Mouse (Mus musculus) gastrocnemius, postnatal 10 days (tissue): ENCODE measurements around the gene Eps8l3. TPM values are rescaled to one million over a fixed set of nuclear protein-coding genes. Genes with fewer than 3 reads are reported as not detected.

ENCODE experiments used
- DNase-seq: peaks from one replicate; pipeline ENCODE4 v3.0.0; 2021; ENCODE audit warnings: mixed read lengths
- long read RNA-seq, 2 experiments: library from polyadenylated mRNA; stranded (forward); transcript quantifications; one replicate each; pipeline ENCODE4 v2.0.0; 2021
- total RNA-seq, 2 experiments: library from RNA; stranded (reverse); gene quantifications; 2 replicates each; pipeline ENCODE4 v1.2.3; 2021

Gene Eps8l3
- not detected for total RNA-seq
- long read RNA-seq, experiment 1 = 0 reads
- long read RNA-seq, experiment 2 = 0 reads

GRCm38 (mm10) chr3:107877005-107877404 is at the start of gene Eps8l3:
Gene Eps8l3 (plus strand): TSS chr3:107877229.
- DNase-seq = no peak

DNA sequence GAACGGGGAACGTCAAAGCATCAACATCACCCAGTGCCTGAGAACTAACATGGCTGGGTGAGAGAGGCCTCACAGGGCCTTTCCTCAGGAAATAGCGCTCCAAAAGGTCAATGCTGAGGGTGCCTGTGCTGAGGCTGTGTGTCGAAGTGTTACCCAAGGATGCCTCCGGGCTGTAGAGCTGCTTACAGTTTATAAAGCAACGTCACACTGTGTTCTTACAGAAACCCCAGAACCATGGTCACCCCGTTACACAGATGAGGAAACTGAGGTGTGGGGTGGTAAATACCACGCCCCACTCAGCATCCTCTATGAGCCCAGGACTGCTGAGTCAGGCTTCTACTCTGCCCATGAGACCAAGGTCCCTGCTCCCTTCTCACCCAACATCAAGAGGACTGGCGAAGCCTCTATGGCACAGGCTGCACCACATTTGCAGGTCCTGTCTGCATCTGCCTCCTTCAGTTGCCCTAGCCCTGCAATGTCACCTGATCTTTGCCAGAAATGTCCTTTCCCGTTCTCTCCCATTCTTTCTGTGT is 49.1 kb upstream of the Eps8l3 start:
- no peak for DNase-seq

DNA sequence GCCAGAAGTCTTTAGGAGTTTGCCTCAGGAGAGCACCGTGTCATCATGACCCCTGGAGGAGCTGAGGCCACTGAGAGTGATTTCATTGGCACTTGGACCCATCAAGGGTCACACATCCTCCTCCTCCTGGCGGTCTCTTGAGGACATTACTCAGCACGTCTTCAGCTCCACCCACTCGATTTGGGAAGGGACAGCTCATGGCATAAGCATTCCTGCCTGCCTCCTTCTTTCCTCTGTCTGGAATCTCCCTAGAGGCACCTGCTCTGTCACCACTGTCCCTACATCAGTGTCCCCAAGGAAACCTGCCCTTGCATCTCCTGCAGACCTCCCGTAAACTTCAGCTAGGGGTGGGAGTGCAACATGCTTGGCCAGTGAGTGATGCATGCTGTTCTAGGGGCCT is 48.5 kb upstream of the Eps8l3 start:
- no peak for DNase-seq

GRCm38 (mm10) chr3:107828997-107829396 is 48.0 kb upstream of the Eps8l3 start:
- DNase-seq = no peak

- peak; percentile 69 for DNase-seq
These were observed 47.4 kb upstream of the Eps8l3 start for GRCm38 (mm10) chr3:107829625-107830024.

GRCm38 (mm10) chr3:107831875-107832554 is 45.0 kb upstream of the Eps8l3 start:
- DNase-seq = peak; percentile 41

DNA sequence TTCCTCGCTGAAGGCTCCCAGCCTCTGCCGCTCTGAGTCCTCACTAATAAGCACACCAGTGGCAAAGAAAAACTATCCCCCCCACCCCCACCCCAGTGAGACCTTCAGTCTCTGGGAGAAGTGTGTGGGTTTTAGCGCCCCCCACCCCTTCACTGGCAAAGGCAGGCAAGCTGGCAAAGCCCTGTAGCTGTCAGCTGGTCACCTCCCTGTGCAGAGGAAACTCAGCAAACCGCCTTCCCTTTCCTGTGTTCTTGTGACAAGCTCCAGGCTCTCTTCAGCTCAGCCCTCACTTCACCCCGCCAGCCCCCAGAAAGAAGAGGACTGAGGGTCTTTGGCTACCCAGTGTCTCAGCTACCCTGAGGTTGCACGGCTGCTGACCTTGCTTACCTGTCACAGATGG is 44.4 kb upstream of the Eps8l3 start:
- no peak for DNase-seq

- no peak for DNase-seq
These were observed 43.7 kb upstream of the Eps8l3 start for GRCm38 (mm10) chr3:107833370-107833769.

DNA sequence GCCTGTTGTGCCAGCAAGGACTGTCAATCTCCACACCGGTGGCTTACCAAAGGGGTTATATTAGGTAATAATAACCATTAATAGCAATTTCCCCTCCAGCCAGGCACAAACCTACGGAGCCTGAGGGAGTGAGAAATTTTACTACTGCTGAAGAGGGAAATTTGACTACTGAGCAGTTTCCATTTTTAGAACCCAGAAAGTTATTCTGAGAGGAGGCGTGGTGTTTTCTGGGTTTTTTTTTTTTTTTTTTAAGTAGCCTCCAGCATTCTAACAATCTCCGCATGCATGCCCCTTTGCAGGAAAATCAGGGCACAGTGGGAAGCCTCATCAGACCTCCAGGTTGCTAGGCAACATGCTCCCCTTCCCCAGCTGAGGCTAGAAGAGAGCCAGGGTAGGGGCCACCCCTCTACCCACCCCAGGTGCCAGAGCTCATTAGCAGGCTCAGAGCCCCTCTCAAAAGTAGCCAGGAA is 43.1 kb upstream of the Eps8l3 start:
- no peak for DNase-seq

DNA sequence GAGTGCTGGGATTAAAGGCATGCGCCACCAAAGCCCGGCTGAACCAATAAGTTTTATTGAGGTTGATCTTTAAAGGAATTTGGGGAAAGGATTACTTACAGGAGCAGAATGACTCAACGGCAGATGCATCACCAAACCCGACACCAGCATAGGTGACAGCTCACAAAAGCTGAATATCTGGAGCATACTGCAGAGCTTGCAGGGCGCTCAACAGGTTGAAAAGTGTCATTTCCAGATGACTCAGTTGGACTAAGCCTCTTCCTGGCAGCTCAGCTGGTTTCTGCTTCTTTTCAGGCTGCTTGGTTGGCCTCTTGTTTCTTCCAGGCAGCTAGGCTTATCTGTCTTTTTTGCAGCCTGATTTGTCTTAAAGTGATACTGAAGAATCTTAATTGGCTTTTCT is 41.7 kb upstream of the Eps8l3 start:
- no peak for DNase-seq

- no peak for DNase-seq
These were observed 37.2 kb upstream of the Eps8l3 start for GRCm38 (mm10) chr3:107839855-107840254.

GRCm38 (mm10) chr3:107840855-107841254 is 36.2 kb upstream of the Eps8l3 start:
- no peak for DNase-seq

- DNase-seq = peak; percentile 76
These were observed 35.7 kb upstream of the Eps8l3 start for GRCm38 (mm10) chr3:107841370-107841769.

DNA sequence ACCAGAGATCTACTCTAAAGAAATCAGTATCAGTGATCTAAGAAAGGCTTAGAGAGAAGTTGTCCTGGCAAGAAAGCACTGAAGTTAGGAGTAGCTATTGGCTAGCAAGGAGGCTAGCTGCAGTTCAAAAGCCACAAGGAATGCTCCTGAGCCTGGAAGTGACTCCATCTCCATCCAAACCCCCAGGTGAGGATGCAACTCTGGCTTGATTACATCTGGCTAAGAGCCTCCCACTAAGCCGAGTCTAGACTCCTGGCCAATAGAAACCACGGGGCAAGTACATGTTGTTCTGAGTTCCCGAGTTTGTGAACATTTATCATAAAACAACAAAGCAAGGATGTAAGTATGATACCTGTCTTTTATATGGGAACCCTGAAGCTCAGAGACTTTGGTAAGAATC is 33.6 kb upstream of the Eps8l3 start:
- no peak for DNase-seq

- peak; percentile 59 for DNase-seq
These were observed 33.0 kb upstream of the Eps8l3 start for GRCm38 (mm10) chr3:107844001-107844400.

GRCm38 (mm10) chr3:107844499-107844898 is 32.5 kb upstream of the Eps8l3 start:
- DNase-seq = no peak

GRCm38 (mm10) chr3:107846175-107846574 is 30.9 kb upstream of the Eps8l3 start:
- DNase-seq = no peak

- DNase-seq = no peak
These were observed 30.2 kb upstream of the Eps8l3 start for GRCm38 (mm10) chr3:107846835-107847234.

DNA sequence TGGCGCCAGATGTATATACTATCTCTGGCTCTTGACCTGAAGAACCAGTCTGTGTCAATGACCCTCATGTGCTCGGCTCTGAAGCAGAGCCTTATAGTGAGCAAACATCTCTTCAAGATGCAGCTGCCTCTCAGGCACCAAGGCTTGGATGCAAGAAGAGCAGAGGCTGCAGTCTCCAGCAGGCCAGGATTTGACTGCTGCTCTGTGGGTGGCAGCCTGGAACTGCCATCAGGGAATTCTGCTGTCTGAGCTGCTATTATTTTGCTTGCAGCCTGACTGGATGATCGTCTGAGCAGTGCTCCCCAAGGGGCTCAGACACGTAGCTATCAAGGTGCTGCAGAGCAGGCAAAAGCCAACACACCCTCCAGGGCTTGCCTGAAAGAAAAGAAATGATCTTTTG is 28.9 kb upstream of the Eps8l3 start:
- DNase-seq = no peak

- no peak for DNase-seq
These were observed 27.9 kb upstream of the Eps8l3 start for GRCm38 (mm10) chr3:107849000-107849692.

DNA sequence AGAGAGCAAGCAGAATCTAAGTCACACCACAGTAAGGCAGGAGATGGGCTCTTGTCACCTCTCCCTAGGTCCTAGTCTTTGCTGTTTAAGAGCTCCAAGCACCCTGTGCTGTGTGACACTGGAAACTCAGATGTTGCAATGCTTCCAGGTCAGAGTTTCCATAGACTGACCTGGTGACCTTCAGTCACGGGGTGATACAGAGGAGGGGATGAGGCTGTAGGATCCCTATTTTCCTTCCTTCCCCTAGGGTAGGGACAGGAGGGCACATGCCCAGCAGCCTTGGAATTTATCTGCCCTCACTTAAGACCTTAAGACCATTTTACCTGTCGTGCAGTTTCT is 27.4 kb upstream of the Eps8l3 start:
- DNase-seq = no peak

DNA sequence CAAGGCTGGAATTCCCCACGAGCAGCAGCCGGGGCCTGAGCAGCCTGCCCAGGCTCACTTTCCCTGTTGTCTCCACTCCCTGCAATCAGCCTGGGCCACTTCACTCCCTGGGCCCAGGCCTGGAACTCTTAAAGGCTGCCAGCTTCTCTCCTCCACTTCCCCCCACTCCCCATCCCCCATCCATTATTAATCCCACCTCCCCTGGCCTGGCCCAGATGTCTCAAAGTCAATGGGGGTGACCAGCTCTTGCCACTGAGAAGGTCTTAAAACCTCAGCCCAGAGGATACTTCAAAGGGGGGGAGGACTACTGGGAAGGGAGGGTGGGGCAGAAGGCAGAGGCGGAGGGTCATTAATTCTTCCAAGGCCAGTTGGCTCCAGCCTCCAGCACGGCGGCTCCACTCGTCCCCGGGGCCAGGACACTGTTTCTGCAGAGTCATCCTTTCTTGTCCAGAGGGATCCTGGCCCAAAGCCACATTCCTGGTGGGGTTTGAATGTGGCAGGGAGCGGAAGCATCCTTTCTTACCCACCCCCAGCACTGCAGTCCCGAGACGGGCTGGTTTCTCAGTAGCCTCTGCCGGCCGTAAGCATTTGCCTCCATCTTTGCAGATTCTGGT is 26.5 kb upstream of the Eps8l3 start:
- peak; percentile 77 for DNase-seq

GRCm38 (mm10) chr3:107852786-107853185 is 24.2 kb upstream of the Eps8l3 start:
- DNase-seq = no peak
